18 mouse cellular contexts compared by ENCODE assay signal in the genomic region with DNA sequence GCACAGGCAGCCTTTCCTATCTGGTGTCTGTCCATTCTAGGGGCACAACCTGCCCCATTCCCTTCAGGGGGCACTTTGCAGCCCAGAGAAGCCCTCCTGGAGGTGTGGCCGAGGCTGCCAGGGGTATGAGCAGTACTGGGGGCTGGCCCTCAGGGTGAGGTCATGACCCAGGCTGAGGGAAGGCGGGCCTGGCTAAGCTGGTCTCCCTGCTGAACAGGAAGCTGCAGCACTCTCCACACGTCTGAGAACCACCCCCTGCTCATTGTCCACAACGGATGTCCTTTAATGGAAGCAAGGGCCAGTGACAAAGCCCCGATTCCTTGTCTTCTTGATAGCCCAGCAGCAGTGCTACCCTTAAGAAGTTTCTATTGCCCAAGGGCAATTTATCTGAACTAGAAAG.
A peak's percentile ranks its signal among the peaks of the same experiment; 100 is the strongest.
DNase-seq lines count a peak whose midpoint lies in the region; ATAC-seq and TF ChIP-seq lines count a peak whose summit lies in the region.
"Had no signal": no experiment of that assay in that cellular context is flagged by ENCODE, and none has a peak within 500 bp of the region (broad histone marks: within the 10 kb centered on the region; RNA-seq: fewer than 3 reads in every experiment).

No protein-coding gene starts in this region.

- no peak for DNase-seq in heart, adult 11 months
- DNase-seq in left cerebral cortex, adult 2 months (ENCODE audit: extremely low spot score in 1 of 2, low spot score in 2 of 2) = no peak
- no peak for DNase-seq in left cerebral cortex, postnatal 25 days (ENCODE audit: low spot score in 2 of 2)
- peak; percentile 6 for DNase-seq in embryonic facial prominence, embryonic 14.5 days (ENCODE audit: low spot score)
- no peak for DNase-seq in spleen, adult 18-20 months
- no peak for DNase-seq in urinary bladder, adult 18-20 months (ENCODE audit: low spot score in 2 of 2)
- DNase-seq: adrenal gland, postnatal 10 days; B cell, adult 2 months; cerebellum, adult 9-10 months; gastrocnemius, postnatal 36 days; kidney, adult 8-10 months; layer of hippocampus, adult 9-11 months; right cerebral cortex, postnatal 4 days; thymus, postnatal 4 days had no signal

- no peak overlapping the region for H3K9ac ChIP-seq in heart, embryonic 14.5 days (ENCODE audit: low read length)
- H3K9ac ChIP-seq in ES-Bruce4 (ENCODE audit: low read depth, poor library complexity, severe bottlenecking) = no peak overlapping the region
- H3K9ac ChIP-seq in embryonic facial prominence, embryonic 14.5 days (ENCODE audit: low read depth, low read length) = no peak overlapping the region

- H3K4me2 ChIP-seq in heart, embryonic 14.5 days (ENCODE audit: low read length) = no peak overlapping the region
- H3K4me2 ChIP-seq in embryonic facial prominence, embryonic 14.5 days (ENCODE audit: low read depth, low read length) = no peak overlapping the region

- no peaks in the 10 kb centered on the region for H3K27me3 ChIP-seq in heart, embryonic 14.5 days (ENCODE audit: control insufficient read depth, insufficient read depth, low read length)
- H3K27me3 ChIP-seq in ES-Bruce4 (ENCODE audit: control insufficient read depth, insufficient read depth, low read length, poor library complexity, severe bottlenecking) = no peaks in the 10 kb centered on the region
- no peaks in the 10 kb centered on the region for H3K27me3 ChIP-seq in embryonic facial prominence, embryonic 14.5 days (replicated peaks; ENCODE audit: control insufficient read depth, insufficient read depth, low read length)

- whole genome bisulfite sequencing in heart, embryonic 14.5 days = 6% methylated on average over 5 of the region's 5 CpGs
- WGBS in embryonic facial prominence, embryonic 14.5 days = 4% methylated on average over 5 of the region's 5 CpGs

- TF ChIP-seq CTCF in left cerebral cortex, adult 2 months (IDR thresholded peaks at IDR 0.05) = no peak
- no peak for TF ChIP-seq CTCF in ES-Bruce4 (IDR thresholded peaks at IDR 0.05; ENCODE audit: low read depth, low read length)

- ATAC-seq in heart, embryonic 14.5 days (ENCODE audit: insufficient number of reproducible peaks, insufficient read depth, low FRiP score, low read depth) = peak; percentile 29; the same call in 1 of the 2 replicates
- no peak for ATAC-seq in embryonic facial prominence, embryonic 14.5 days (ENCODE audit: low read depth)
- ATAC-seq: hindbrain, embryonic 16.5 days had no signal

- no peaks in the 10 kb centered on the region for H3K36me3 ChIP-seq in heart, embryonic 14.5 days (ENCODE audit: control insufficient read depth, insufficient read depth, low read length)
- no peaks in the 10 kb centered on the region for H3K36me3 ChIP-seq in ES-Bruce4 (ENCODE audit: control insufficient read depth, insufficient read depth, low read length, poor library complexity, severe bottlenecking)
- H3K36me3 ChIP-seq in embryonic facial prominence, embryonic 14.5 days (ENCODE audit: control insufficient read depth, insufficient read depth, low read length) = no peaks in the 10 kb centered on the region
- H3K36me3 ChIP-seq: G1E had no signal

- no peak overlapping the region for H3K4me3 ChIP-seq in heart, embryonic 14.5 days (ENCODE audit: control insufficient read depth in 1 of 2, insufficient read depth in 1 of 2, low read depth in 1 of 2, low read length in 2 of 2)
- no peak overlapping the region for H3K4me3 ChIP-seq in left cerebral cortex, adult 2 months
- no peak overlapping the region for H3K4me3 ChIP-seq in ES-Bruce4 (ENCODE audit: low read depth, low read length)
- no peak overlapping the region for H3K4me3 ChIP-seq in embryonic facial prominence, embryonic 14.5 days (ENCODE audit: low read depth, low read length)

- TF ChIP-seq EP300 in ES-Bruce4 (IDR thresholded peaks at IDR 0.05; ENCODE audit: insufficient read depth, low read depth, low read length) = peak; percentile 28; the same call in 1 of the 2 replicates

- no peak for TF ChIP-seq POLR2A in ES-Bruce4 (IDR thresholded peaks at IDR 0.05; ENCODE audit: insufficient read depth, low read length)

- H3K27ac ChIP-seq in heart, embryonic 14.5 days (replicated peaks in 1 of 2; ENCODE audit: control insufficient read depth in 1 of 2, insufficient read depth in 1 of 2, low read depth in 2 of 2, low read length in 2 of 2) = no peak overlapping the region
- H3K27ac ChIP-seq in left cerebral cortex, adult 2 months = peak overlapping the region; percentile 17; the same call in 1 of the 2 replicates
- H3K27ac ChIP-seq in ES-Bruce4 (ENCODE audit: insufficient read depth, low read length) = no peak overlapping the region
- no peak overlapping the region for H3K27ac ChIP-seq in embryonic facial prominence, embryonic 14.5 days (replicated peaks; ENCODE audit: low read depth, low read length)

- no peaks in the 10 kb centered on the region for H3K9me3 ChIP-seq in heart, embryonic 14.5 days (ENCODE audit: control insufficient read depth, low read length)
- H3K9me3 ChIP-seq in ES-Bruce4 (replicated peaks; ENCODE audit: control insufficient read depth, insufficient read depth, low read length, poor library complexity, severe bottlenecking) = no peaks in the 10 kb centered on the region
- no peaks in the 10 kb centered on the region for H3K9me3 ChIP-seq in embryonic facial prominence, embryonic 14.5 days (ENCODE audit: control insufficient read depth, low read length)

- intact Hi-C loops in left cerebral cortex, adult 2 months (cut with DNase I) = no loop called here
- intact Hi-C loops in left cerebral cortex, postnatal 25 days (cut with DNase I) = loop anchor here (5.0 kb wide), 2 partner anchors 70 to 115 kb away; no protein-coding TSS in a partner anchor

- H3K4me1 ChIP-seq in heart, embryonic 14.5 days (ENCODE audit: control insufficient read depth in 2 of 2, insufficient read depth in 2 of 2, low read length in 2 of 2) = no peaks in the 10 kb centered on the region
- H3K4me1 ChIP-seq in ES-Bruce4 (ENCODE audit: control insufficient read depth, insufficient read depth, low read length) = peaks cover 6% of the 10 kb centered on the region
- no peaks in the 10 kb centered on the region for H3K4me1 ChIP-seq in embryonic facial prominence, embryonic 14.5 days (ENCODE audit: control insufficient read depth, insufficient read depth, low read length)
